Mouse (Mus musculus): ENCODE measurements around the gene Spast.

Gene Spast

GRCm38 (mm10) chr17:74431481-74431880, 92.7 kb downstream of the Spast start:
- no peak for DNase-seq

- no peak for DNase-seq
Measured at GRCm38 (mm10) chr17:74432631-74433030, 93.8 kb downstream of the Spast start.

- DNase-seq: no peak
Measured at GRCm38 (mm10) chr17:74437762-74438161, 99.0 kb downstream of the Spast start.

- no peak for DNase-seq
Measured at GRCm38 (mm10) chr17:74440486-74440885, 101.7 kb downstream of the Spast start.

Data from right cerebral cortex, postnatal 14 days (tissue).